Mouse (Mus musculus): Measurements from ENCODE around the gene Znhit3.

DNA sequence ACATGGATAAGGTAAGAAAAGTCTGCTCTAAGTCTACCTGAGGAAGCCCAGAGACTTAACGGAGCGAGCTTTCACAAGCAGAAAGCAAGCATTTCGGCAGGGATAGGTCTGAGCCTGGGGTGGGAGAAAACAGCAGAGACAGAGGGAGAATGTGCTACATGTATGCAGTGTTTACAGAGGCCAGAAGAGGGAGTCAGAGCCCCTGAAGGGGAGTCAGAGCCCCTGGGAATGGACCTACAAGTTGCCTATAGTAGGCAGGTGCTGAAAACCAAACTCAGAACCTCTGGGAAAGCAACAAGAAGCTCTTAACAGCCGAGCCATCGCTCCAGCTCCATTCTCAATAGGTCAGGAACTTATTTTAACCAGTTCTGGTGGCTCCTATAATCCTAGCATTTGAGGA lies 1.5 kb downstream of the Znhit3 start:
- TF ChIP-seq CTCF (IDR thresholded peaks at IDR 0.05; ENCODE audit: low read depth, low read length) = no peak
- TF ChIP-seq GATA1 (IDR thresholded peaks at IDR 0.05; ENCODE audit: borderline replicate concordance, low read length) = no peak
- TF ChIP-seq TAL1 (conservative IDR thresholded peaks at IDR 0.05; ENCODE audit: low read depth, low read length) = no peak
- TF ChIP-seq POLR2AphosphoS5 (IDR thresholded peaks at IDR 0.05; ENCODE audit: insufficient replicate concordance, low read depth, low read length) = no peak
- no peak for TF ChIP-seq GATA2 (IDR thresholded peaks at IDR 0.05; ENCODE audit: borderline replicate concordance, low read depth, low read length)
